17 mouse cellular contexts compared by ENCODE assay signal in genomic region chr5:72636122-72636521, GRCm38 (mm10). TPM values are rescaled to one million over a fixed set of nuclear protein-coding genes. Genes with fewer than 3 reads are reported as not detected.
A peak's percentile ranks its signal among the peaks of the same experiment; 100 is the strongest.
DNase-seq lines count a peak whose midpoint lies in the region; ATAC-seq and TF ChIP-seq lines count a peak whose summit lies in the region.
"Had no signal": no experiment of that assay in that cellular context is flagged by ENCODE, and none has a peak within 500 bp of the region (broad histone marks: within the 10 kb centered on the region; RNA-seq: fewer than 3 reads in every experiment).

No protein-coding gene starts in this region.

- H3K27me3 ChIP-seq in spleen, adult 2 months (ENCODE audit: control insufficient read depth, insufficient read depth, low read length) = no peaks in the 10 kb centered on the region
- H3K27me3 ChIP-seq in small intestine, adult 2 months (ENCODE audit: control insufficient read depth, insufficient read depth, low read length) = no peaks in the 10 kb centered on the region
- no peaks in the 10 kb centered on the region for H3K27me3 ChIP-seq in hindbrain, embryonic 16.5 days (replicated peaks; ENCODE audit: control insufficient read depth, insufficient read depth, low read length)

- H3K4me2 ChIP-seq in hindbrain, embryonic 16.5 days (ENCODE audit: low read length) = no peak overlapping the region
- H3K4me2 ChIP-seq: heart, embryonic 11.5 days had no signal

- TF ChIP-seq CTCF in spleen, adult 2 months (IDR thresholded peaks at IDR 0.05; ENCODE audit: extremely low read depth, insufficient read depth, insufficient read length, insufficient replicate concordance) = no peak
- no peak for TF ChIP-seq CTCF in small intestine, adult 2 months (IDR thresholded peaks at IDR 0.05; ENCODE audit: extremely low read depth, insufficient read length, insufficient replicate concordance, low read depth, low read length)

- peak overlapping the region; percentile 34; the same call in 1 of the 2 replicates for H3K4me3 ChIP-seq in spleen, adult 2 months (ENCODE audit: extremely low read depth, insufficient read depth, insufficient read length)
- no peak overlapping the region for H3K4me3 ChIP-seq in small intestine, adult 2 months (ENCODE audit: low read depth, low read length)
- no peak overlapping the region for H3K4me3 ChIP-seq in hindbrain, embryonic 16.5 days (ENCODE audit: low read length)
- H3K4me3 ChIP-seq: embryonic facial prominence, embryonic 10.5 days had no signal

- H3K4me1 ChIP-seq in spleen, adult 2 months (ENCODE audit: control insufficient read depth, insufficient read depth, insufficient read length) = peaks cover 4% of the 10 kb centered on the region
- H3K4me1 ChIP-seq in small intestine, adult 2 months (ENCODE audit: control insufficient read depth, insufficient read depth, insufficient read length, low read length) = peaks cover 6% of the 10 kb centered on the region; the same call in 1 of the 2 replicates
- H3K4me1 ChIP-seq in hindbrain, embryonic 16.5 days (ENCODE audit: control insufficient read depth, insufficient read depth, low read depth, low read length) = no peaks in the 10 kb centered on the region
- H3K4me1 ChIP-seq: embryonic facial prominence, embryonic 10.5 days had no signal

- H3K9me3 ChIP-seq in hindbrain, embryonic 16.5 days (ENCODE audit: control insufficient read depth, low read length) = no peaks in the 10 kb centered on the region
- H3K9me3 ChIP-seq: embryonic facial prominence, embryonic 10.5 days had no signal

- no peak overlapping the region for H3K9ac ChIP-seq in hindbrain, embryonic 16.5 days (ENCODE audit: low read depth, low read length)
- H3K9ac ChIP-seq: liver, postnatal 0 days had no signal

- WGBS in spleen, adult 2 months = 3% methylated on average over 3 of the region's 3 CpGs
- 11% methylated on average over 3 of the region's 3 CpGs for WGBS in small intestine, adult 2 months
- WGBS in hindbrain, embryonic 16.5 days = 68% methylated on average over 3 of the region's 3 CpGs

- TF ChIP-seq POLR2A in spleen, adult 2 months (IDR thresholded peaks at IDR 0.05; ENCODE audit: low read depth, low read length) = no peak
- TF ChIP-seq POLR2A in small intestine, adult 2 months (IDR thresholded peaks at IDR 0.05; ENCODE audit: low read depth, low read length) = no peak

- ATAC-seq in hindbrain, embryonic 16.5 days = no peak
- ATAC-seq: hindbrain, postnatal 0 days; liver, postnatal 0 days had no signal

- DNase-seq in spleen, adult 2 months (ENCODE audit: low read depth in 1 of 2, low spot score in 2 of 2) = peak; percentile 19 to 35
- DNase-seq in spleen, postnatal 14 days (ENCODE audit: low spot score in 2 of 2) = no peak
- peak; percentile 46 to 68 for DNase-seq in lung, adult 18-20 months
- no peak for DNase-seq in adrenal gland, adult 2 months
- no peak for DNase-seq in gastrocnemius, postnatal 4 days (ENCODE audit: low spot score in 2 of 2)
- DNase-seq in retina, postnatal 1 day = no peak
- DNase-seq: liver, postnatal 0 days had no signal

- H3K36me3 ChIP-seq in spleen, adult 2 months (ENCODE audit: control insufficient read depth, insufficient read depth, low read length) = no peaks in the 10 kb centered on the region
- H3K36me3 ChIP-seq in small intestine, adult 2 months (ENCODE audit: control insufficient read depth, insufficient read depth, low read length) = no peaks in the 10 kb centered on the region
- H3K36me3 ChIP-seq in hindbrain, embryonic 16.5 days (ENCODE audit: control insufficient read depth, insufficient read depth, low read length) = no peaks in the 10 kb centered on the region
- H3K36me3 ChIP-seq: embryonic facial prominence, embryonic 10.5 days had no signal

- H3K27ac ChIP-seq in spleen, adult 2 months (ENCODE audit: insufficient read depth, low read length) = peak overlapping the region; percentile 89
- peak overlapping the region; percentile 42 for H3K27ac ChIP-seq in small intestine, adult 2 months (ENCODE audit: insufficient read depth, low read depth, low read length)
- no peak overlapping the region for H3K27ac ChIP-seq in hindbrain, embryonic 16.5 days (ENCODE audit: low read depth, low read length)
- H3K27ac ChIP-seq: embryonic facial prominence, embryonic 10.5 days; hindbrain, postnatal 0 days had no signal

RNA-seq across cellular contexts. Expression of gene Cnga1, which starts 8.0 kb away (rescaled TPM):
- polyA plus RNA-seq in spleen, adult 2 months (2012; rRNA removed) = 0.04 and 0.18 TPM in 2 replicates
- not detected in 2 replicates for polyA plus RNA-seq in small intestine, adult 2 months (2012; rRNA removed)
- not detected for total RNA-seq in adrenal gland, adult 2 months (2021)
- polyA plus RNA-seq in adrenal gland, adult 2 months (2012; rRNA removed) = not detected in 2 replicates
- polyA plus RNA-seq in hindbrain, embryonic 16.5 days (2015; fragmentation: Nextera tagmentation; extraction: Ambion mirVana) = not detected in 2 replicates
- not detected for total RNA-seq in gastrocnemius, postnatal 4 days (2021)
- total RNA-seq: gastrocnemius, adult 18-20 months; hindbrain, postnatal 0 days; left cerebral cortex, postnatal 36 days; midbrain, postnatal 0 days had no signal
- polyA plus RNA-seq: embryonic facial prominence, embryonic 10.5 days; forebrain, embryonic 11.5 days; heart, embryonic 11.5 days; hindbrain, postnatal 0 days; large intestine, adult 2 months; liver, postnatal 0 days had no signal

RNA-seq across cellular contexts. Expression of gene Nipal1, which starts 11.5 kb away (rescaled TPM):
- polyA plus RNA-seq in spleen, adult 2 months (2012; rRNA removed) = 0.11 and 0.26 TPM in 2 replicates
- polyA plus RNA-seq in small intestine, adult 2 months (2012; rRNA removed) = 0.75 and 6.5 TPM in 2 replicates
- total RNA-seq in adrenal gland, adult 2 months (2021) = 1 to 10 TPM in 1 of 2 experiments, under 1 TPM in 1; 0.38 to 2.8 TPM
- 0.15 and 0.32 TPM in 2 replicates for polyA plus RNA-seq in adrenal gland, adult 2 months (2012; rRNA removed)
- 0.64 and 1.9 TPM in 2 replicates for polyA plus RNA-seq in hindbrain, embryonic 16.5 days (2015; fragmentation: Nextera tagmentation; extraction: Ambion mirVana)
- under 1 TPM; 0.78 to 0.81 TPM for total RNA-seq in gastrocnemius, postnatal 4 days (2021)
- total RNA-seq: left cerebral cortex, postnatal 36 days had no signal

RNA-seq across cellular contexts. Expression of gene Gm5868, which starts 48.8 kb away (rescaled TPM):
- polyA plus RNA-seq in spleen, adult 2 months (2012; rRNA removed) = not detected in 2 replicates
- polyA plus RNA-seq in small intestine, adult 2 months (2012; rRNA removed) = 0.10 and 0.16 TPM in 2 replicates
- 1 to 10 TPM; 1.4 to 1.8 TPM for total RNA-seq in adrenal gland, adult 2 months (2021)
- not detected in 2 replicates for polyA plus RNA-seq in adrenal gland, adult 2 months (2012; rRNA removed)
- 8.3 and 8.4 TPM in 2 replicates for polyA plus RNA-seq in hindbrain, embryonic 16.5 days (2015; fragmentation: Nextera tagmentation; extraction: Ambion mirVana)
- total RNA-seq in gastrocnemius, postnatal 4 days (2021) = not detected
- total RNA-seq: gastrocnemius, adult 18-20 months had no signal
- polyA plus RNA-seq: large intestine, adult 2 months; liver, postnatal 0 days had no signal

RNA-seq across cellular contexts. Expression of gene Zar1, which starts 55.1 kb away (rescaled TPM):
- polyA plus RNA-seq in spleen, adult 2 months (2012; rRNA removed) = not detected in 2 replicates
- polyA plus RNA-seq in small intestine, adult 2 months (2012; rRNA removed) = not detected in 2 replicates
- total RNA-seq in adrenal gland, adult 2 months (2021) = not detected
- not detected in 2 replicates for polyA plus RNA-seq in adrenal gland, adult 2 months (2012; rRNA removed)
- 4.4 and 5.4 TPM in 2 replicates for polyA plus RNA-seq in hindbrain, embryonic 16.5 days (2015; fragmentation: Nextera tagmentation; extraction: Ambion mirVana)
- not detected for total RNA-seq in gastrocnemius, postnatal 4 days (2021)
- total RNA-seq: gastrocnemius, adult 18-20 months had no signal
- polyA plus RNA-seq: large intestine, adult 2 months; liver, postnatal 0 days had no signal

Comparison
In these comparisons a context has a peak if more than half of its experiments do, and no peak if none do; other contexts are left out.
1. DNase-seq: peak in spleen, adult 2 months (2 of 2) and lung, adult 18-20 months (2 of 2); none in spleen, postnatal 14 days (0 of 2), adrenal gland, adult 2 months (single experiment), gastrocnemius, postnatal 4 days (0 of 2) and retina, postnatal 1 day (single experiment).